Mouse (Mus musculus): Measurements from ENCODE around the gene Sod2.
A peak's percentile ranks its signal among the peaks of the same experiment; 100 is the strongest.
"Not testable (repeated sequence)": the region's sequence is repeated elsewhere in the genome, so short reads cannot be mapped to it uniquely, and the experiment has no call there.

Gene Sod2

DNA sequence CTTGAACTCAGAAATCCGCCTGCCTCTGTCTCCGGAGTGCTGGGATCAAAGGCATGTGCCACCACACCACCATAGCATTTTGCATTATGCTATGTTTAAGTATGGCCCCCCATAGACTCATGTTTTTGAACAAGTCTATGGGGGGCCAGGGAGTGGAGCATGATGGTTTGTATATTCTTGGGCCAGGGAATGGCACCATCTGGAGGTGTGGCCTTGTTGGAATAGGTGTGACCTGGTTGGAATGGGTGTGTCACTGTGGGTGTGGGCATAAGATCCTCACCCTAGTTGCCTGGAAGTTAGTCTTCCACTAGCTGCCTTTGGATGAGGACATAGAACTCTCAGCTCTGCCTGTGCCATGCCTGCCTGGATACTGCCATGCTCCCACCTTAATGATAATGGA is at the start of gene Sod2:
Sod2 (plus strand) TSS at position 301 of the 400 bp plus-strand sequence.
- DNase-seq: not testable (repeated sequence)

DNA sequence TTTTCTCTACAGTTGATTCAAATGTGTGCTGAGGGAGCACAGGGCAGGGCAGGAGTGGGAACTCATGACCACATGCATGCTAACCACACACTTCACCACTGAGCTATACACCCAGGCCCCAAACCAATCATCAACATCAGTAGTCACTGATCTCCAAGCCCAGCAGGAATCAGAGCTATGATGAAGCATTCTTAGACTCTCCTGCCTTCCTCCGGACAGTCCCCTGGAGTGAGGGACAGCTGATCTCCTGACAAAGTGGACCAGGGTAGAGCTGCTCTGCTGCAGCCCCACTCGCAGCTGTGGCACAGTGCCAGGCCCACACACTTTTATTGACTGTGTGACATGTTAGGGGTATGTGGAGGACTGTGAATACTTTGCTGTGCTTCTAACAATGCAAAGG is 47.3 kb upstream of the Sod2 start:
- not testable (repeated sequence) for DNase-seq

DNA sequence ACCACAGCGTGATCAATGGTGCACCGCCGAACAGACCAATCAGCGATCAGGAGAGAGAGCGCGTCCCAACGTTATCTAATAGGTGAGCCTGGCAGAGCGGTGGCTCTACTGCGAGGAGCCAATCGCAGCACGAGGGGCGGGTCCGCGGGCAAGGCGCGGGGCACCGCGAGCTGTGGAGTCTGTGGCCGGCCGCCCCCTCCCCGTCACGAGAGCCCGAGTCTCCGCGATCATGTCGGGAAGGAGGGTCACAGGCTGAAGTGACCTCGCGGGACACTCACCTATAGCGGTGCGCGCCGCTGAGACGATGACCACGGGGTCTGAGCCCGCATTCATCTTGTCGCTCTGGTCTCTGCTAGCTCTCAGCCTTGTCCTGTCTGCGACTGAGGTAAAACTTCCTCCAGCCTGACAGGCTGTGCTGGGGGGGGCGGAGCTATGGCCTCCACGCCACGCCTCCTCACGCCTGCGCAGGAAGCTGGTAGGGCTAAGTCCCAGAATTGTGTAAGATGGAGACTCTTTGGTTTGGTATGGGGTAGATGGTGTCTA is 46.2 kb upstream of the Sod2 start, which contains the start of gene Acat2:
Acat2 (minus strand) TSS at position 417 of the 543 bp plus-strand sequence.
- DNase-seq: peak; percentile 96 to 97

DNA sequence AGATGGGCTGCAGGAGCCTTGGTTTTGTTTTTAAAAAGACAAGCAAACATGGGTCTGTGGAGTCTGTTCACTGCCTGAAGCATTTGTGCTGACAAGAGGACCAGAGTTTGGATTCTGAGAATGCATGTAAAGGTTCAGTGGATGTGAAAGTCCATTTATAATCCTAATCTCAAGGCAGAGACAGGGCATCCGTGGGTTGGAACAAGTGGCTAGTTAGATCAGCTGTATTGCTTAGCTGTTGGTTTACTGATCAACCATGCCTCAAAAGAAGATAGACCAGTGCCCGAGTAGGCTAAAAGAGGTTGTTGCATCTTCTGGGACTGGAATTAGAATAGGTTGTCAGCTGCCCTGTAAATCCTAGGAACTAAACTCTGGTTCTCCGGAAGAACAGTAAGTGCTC is 43.2 kb upstream of the Sod2 start:
- DNase-seq: no peak

DNA sequence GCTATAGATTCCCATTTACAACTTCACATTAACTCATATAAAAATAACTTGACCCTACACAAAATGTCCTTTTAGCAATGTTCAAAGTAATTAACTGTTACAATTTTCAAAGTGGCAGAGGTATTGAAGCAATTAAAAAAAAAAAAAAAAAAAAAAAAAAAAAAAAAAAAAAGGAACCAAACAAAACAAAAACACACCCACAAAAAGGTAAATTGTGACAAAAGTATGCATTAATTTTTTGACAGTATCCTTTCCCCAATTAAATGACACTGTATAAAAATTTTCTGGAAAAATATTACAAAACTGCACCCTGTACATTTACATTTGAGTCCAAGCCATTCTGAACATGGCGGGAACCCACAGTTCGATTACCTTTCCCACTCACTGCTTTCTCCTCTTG is 39.5 kb upstream of the Sod2 start:
- DNase-seq: no peak

DNA sequence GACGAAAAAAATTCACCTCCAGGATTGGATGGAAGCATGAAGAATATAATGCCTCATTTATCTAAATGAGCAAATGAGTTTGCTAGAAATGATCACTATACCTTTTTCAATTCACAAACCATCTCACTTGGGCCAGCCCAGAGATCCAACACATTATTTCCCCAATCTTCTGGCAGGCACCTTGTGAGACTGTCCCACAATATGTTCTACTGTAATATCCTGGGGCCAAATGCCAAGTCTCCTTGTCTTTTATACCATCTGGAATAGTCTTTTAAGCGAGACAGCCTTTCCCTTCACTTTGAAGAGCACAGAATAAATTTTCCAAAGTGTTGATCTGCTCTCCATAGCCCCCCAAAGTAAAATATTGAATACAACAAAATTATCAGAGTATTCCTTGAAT is 32.8 kb upstream of the Sod2 start:
- DNase-seq: no peak

DNA sequence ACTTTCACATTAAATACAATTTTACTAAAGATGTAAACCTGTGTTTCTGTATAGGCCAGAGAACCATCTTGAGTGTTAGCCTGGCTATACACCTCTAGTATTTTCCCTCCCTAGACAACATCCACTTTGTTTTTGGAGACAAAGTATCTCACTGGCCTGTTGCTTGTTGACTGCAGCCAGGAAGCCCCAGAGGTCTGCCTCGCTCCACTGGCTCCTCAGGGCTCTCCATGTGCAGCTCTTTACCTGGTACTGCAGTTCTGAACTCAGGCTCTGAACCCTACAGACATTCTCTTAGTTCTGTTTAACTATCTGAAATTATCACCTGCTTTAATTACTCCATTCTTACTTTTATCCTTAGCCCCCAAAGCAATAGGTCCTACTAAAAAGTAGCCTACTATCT is 28.1 kb upstream of the Sod2 start:
- DNase-seq: no peak

DNA sequence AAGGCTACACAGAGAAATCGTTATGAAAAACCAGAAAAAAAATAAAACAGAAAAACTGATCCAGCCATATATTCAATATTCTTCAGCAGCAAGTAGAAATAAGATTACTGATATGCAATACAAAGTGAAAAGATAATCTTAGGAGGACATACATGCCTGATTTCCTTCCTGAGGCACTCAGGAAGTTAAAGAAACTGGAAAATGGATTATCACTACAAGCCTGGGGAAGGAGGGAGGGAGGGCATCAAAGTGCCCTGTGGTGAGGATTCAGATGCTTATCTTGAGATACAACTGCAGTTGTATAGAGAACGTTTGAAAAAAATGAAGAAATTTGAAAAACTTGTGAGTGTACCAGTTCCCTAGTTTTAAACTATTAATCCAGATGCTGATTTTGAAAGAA is 22.7 kb upstream of the Sod2 start:
- DNase-seq: no peak

DNA sequence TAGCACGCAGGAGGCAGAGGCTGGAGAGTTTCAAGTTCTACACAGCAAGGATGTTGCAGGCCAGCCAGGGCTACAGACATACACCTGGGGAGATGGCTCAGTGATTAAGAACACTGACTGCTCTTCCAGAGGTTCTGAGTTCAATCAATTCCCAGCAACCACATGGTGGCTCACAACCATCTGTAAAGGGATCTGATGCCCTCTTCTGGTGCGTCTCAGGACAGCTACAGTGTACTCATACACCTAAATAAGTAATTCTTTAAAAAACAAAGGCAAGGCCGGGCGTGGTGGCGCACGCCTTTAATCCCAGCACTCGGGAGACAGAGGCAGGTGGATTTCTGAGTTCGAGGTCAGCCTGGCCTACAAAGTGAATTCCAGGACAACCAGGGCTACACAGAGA is 18.6 kb upstream of the Sod2 start:
- DNase-seq: peak in 1 of 2 experiments; percentile 17

DNA sequence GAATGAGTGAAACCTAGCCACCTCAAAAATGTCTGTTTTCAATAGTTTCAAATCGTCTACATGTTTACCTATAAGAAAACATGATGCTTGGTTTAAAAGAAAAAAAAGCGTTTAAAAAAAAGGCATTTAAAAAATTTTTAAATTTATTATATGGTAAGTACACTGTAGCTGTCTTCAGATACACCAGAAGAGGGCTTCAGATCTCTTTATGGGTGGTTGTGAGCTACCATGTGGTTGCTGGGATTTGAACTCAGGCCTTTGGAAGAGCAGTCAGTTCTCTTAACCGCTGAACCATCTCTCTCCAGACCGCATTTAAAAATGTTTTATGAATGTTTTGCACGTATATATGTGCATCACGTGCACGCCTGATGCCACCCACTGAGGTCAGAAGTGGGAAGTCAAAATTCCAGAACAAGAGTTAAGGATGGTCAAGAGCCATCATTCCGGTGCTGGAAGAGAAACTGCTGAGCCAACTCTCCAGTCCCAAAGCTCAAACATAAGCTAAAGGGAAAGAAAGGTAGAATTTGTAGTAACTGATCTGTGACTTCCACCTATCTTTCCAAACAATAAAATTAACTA is 16.0 kb upstream of the Sod2 start:
- no peak for DNase-seq

DNA sequence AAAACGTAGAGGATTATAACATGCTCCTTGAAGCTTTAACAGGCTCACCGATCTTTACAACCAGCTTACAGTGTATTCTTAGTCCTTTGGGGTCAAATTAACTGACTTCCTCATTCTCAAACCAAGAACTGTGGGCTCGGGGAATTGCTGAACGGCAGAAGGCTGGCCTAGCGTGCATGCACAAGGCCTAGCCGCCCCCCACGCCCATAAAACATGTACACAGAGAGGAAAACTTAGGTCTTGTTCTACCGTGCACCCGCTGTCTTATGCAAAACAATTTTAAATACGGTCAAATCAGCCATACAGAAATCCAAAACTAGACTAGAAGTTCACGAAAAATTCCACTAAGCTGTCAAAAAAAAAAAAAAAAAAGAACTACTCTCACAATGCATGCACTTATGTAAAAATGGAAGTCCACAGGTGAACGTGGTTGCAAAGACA is 15.4 kb upstream of the Sod2 start:
- DNase-seq: peak; percentile 53 to 67

DNA sequence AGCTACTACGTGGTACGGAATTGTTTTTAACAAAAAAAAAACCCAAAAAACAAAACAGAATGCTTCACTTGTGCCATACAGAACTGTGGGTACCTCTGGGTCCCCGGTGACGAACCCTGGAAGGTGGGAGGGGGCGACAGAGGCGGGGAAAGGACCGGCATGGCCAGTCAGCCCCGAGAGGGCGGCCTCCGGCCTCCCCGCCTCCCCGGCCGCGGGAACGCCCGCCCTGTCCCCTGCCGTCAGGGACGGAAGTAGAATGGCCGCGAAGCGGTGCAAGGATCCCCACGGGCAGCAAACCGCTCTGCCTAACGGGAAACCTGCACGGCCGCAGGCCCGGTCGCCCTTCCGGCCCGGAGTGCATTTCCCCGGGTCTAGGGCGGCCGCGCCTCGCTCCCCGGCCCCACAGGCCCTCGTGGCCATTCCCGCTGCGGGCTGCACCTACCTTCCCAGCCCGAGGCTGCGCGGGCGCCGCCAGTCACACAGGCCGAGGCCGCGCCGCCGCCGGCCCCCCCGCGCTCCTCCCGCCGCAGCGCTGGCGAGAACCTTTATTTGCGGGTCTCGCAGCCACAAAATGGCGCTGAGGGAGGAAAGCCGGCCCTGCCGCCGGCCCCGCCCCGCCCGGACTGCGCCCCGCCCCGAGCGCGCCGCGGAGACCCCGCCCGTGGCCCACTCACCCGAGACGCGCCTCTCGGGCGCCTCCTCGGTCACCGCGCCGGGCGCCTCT is 14.8 kb upstream of the Sod2 start:
- peak; percentile 92 to 96 for DNase-seq

DNA sequence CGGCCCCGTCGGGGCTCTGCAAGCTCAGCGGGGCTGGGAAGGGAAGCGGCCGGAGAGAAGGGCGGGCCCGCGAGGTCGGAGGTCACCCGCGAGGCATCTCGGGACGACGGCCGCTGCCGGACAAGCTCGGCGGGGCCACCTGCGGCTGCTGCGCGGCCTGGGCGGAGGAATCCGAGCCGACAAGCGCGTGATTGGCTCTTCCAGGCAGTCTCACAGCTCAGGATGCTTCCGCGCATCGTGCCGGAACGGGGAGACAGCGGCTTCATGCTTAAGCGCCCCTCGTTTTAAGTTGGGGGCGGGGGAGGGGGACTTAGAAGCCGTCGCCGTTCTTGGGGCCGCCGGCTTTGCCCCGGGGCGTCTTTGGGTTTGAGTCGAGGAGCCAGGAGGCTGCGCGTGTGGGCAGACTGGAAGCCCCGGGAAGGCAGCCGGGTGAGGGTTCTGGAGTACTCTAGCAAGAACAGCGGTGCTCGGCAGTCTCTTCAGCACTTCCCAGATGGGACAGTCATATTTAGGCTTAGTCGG is 14.1 kb upstream of the Sod2 start:
- DNase-seq: peak; percentile 97 to 99

DNA sequence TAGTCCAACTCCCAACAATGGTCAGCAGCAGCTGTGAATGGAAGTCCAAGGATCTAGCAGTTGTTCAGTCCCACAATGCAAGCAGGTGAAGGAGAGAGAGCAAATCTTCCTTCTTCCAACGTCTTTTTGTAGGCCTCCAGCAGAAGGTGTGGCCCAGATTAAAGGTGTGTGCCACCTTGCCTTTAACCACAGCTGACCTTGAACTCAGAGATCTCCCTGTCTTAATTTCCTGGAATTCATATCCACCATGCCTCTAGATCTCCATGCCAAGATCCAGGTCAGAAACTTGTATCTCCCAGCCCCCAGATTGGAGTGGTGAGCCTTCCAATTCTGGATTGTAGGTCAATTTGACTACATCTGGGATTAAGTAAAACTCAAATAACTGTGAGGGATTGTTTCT is 12.6 kb upstream of the Sod2 start, which contains the start of gene Wtap:
Wtap (minus strand) TSS at position 101 of the 400 bp plus-strand sequence.
- no peak for DNase-seq

DNA sequence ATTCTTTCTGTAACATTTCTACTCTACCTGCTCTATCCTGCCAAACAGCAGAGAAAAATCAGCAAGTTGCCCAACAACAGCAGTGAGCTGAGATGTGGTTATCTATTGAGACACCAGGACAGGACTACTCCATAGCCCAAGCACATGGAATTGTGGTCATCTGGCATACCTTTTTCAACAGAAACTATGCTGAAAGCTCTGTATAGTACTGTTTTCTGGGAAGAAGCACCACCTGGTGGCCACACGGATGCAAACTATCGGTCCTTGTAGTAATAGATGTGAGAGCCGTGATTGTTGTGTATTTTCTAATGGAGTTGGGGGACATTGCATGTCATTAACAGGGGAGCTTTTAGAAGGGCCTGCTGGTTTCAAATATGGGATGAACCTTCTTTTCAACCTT is 10.3 kb upstream of the Sod2 start:
- DNase-seq: peak; percentile 76 to 82

DNA sequence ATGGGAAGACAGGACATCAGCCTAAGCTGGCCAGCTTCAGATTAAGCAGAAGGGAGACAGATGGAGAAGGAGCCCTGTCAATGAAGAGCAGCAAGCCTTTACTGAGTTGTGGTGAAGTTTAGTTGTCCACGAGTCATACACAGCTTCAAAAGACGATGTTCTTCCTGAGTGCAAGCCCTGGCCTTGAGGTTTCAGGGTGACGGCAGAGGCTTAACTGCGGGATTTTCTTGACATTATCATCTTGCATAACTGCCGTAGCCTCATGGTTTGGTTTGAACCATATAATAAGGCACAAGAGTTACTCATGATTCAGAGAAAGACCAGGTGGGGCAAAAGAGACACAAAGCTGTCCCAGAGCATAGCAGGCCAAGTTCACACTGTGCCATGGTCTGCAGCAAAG is 8.8 kb upstream of the Sod2 start:
- no peak for DNase-seq

DNA sequence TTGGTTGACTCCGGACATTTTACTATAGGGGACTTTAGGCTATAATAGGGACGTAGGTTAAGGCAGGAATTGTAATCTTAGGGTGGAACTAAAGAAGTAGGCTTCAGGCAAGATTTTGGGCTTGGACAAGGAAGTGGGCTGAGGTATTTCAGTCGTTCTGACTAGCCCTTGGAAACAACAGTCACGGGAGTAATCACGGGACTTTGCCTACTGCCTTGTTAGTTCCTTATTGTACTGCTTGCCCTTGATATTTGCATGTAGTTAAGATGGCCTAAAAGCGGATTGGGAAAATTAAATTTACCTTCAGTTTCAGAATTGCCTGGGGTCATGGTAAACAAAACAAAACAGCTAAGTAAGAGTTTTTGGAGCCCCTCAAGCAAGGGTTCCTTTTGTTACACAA is 7.6 kb upstream of the Sod2 start:
- no peak for DNase-seq

DNA sequence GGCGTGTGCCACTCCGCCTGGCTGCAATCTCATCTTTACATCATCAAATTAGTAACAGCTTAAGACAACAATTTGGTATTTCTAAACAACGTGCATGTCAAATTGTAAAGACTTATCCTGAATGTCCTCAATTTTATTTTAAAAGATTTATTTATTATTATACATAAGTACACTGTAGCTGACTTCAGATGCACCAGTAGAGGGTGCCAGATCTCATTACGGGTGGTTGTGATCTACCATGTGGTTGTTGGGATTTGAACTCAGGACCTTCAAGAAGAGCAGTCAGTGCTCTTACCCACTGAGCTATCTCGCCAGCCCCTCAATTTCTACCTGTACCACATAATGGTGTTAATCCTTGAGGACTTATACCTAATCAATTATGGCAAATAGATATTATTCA is 4.4 kb upstream of the Sod2 start:
- not testable (repeated sequence) for DNase-seq

DNA sequence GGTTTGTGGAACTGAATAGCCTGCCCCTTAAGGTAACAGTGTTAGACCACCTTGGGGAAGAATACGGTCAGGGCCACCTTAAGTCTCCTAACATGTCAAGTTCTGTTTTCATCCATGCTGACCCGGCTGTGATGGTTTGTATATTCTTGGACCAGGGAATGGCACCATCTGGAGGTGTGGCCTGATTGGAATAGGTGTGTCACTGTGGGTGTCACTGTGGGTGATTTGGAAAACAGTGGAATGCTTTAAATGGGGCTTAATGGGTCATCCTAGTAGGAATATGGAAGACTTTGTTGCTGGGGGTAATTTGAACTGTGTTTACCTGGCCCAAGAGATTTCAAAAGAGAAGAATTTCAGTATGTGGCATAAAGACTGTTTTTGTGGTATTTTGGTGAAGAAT is 2.2 kb upstream of the Sod2 start:
- not testable (repeated sequence) for DNase-seq

DNA sequence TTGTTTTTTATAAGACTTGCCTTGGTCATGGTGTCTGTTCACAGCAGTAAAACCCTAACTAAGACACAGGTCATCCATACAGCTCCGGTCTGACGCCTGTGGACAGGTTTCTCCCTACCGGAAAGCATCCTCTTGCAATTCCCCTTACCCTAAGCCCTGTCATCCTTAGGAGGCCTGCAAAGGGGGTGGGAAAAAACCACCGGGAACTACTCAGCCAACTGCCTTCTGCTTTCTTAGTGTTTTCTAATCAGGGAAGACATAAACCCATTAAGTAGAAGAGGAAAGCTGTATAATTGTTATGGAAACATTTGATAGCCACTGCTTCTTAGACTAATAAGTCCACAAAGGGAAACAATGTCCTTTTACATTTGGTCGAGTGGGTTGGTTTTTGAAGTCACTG is 338 bp downstream of the Sod2 start:
- no peak for DNase-seq

DNA sequence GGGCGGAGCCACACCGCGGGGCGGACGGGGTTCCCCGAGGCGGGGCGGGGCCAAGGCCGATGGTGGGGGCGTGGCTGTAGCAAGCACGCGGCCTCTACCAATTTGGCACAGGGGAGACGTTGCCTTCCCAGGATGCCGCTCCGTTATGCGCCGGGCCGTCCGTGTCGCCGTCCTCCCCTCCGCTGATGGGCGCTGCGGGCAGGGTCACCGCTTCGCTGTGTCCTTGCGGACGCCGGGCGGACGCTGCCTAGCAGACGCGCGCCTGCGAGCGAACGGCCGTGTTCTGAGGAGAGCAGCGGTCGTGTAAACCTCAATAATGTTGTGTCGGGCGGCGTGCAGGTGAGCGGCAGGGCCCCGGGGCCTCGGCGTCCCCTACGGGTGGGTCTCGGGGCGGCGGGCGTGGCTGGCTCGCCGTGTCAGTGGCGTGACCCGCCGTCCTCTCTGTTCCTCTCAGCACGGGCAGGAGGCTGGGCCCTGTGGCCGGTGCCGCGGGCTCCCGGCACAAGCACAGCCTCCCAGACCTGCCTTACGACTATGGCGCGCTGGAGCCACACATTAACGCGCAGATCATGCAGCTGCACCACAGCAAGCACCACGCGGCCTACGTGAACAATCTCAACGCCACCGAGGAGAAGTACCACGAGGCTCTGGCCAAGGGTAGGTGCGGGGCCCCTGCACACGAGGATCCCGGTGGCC is 1.2 kb downstream of the Sod2 start:
- DNase-seq: peak; percentile 100

DNA sequence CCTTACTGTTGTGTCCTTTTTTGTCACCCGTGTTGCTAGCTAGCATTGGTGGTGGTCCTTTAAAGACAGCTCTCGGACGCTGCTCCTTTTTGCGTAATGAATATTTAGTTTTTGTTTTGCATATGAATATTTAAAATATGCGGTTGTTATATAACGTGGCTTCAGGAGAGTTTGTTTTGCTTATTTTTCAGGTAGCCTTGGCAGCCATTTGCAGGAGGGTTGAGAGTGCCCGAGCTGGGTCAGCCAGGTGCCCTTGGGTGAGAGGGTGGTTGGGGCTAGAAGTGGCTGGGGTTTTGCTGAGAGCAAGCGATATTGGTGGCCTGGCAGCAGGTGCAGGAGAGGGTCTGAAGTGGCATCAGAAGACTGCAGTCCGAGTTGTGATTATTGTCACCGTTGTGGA is 1.9 kb downstream of the Sod2 start:
- peak; percentile 18 to 35 for DNase-seq

DNA sequence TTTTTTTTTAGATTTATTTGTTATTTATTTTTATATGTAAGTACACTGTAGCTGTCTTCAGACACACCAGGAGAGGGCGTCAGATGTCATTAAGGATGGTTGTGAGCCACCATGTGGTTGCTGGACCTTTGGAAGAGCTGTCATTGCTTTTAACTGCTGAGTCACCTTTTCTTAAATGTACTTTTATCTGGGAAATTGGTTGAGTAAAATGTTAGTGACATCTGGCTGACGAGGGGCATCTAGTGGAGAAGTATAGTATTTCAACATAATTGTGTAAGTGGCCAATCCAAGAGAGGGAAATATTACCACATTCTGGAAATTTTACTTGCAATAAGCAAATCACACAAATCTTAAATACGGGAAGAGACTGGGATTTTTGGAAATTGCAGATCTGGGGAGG is 3.2 kb downstream of the Sod2 start:
- peak in 1 of 2 experiments; percentile 35 for DNase-seq

Data from kidney, postnatal 4 days (tissue).